Mouse (Mus musculus) hindbrain, embryonic 16.5 days (tissue): ENCODE data around the gene Sp6. TPM values are rescaled to one million over a fixed set of nuclear protein-coding genes. Genes with fewer than 3 reads are reported as not detected.

Source experiments
- ATAC-seq: fragments of 200-750 bp; cut with Nextera tagmentation; 2 replicates; pipeline ENCODE4 v1.8.0; 2017; ENCODE audit warnings: moderate TSS enrichment, moderate library complexity
- H3K27ac ChIP-seq: fragments of 300-500 bp; sonication (generic); 2 replicates; pipeline ENCODE4 v1.5.1; 2014; ENCODE audit warnings: low read depth, mild to moderate bottlenecking, control low read depth, low read length, moderate library complexity
- H3K27me3 ChIP-seq: fragments of 300-500 bp; sonication (generic); replicated peaks from 2 replicates; pipeline ENCODE4 v1.6.1; 2014; ENCODE audit warnings: low read length; ENCODE audit not compliant: control insufficient read depth, insufficient read depth
- H3K36me3 ChIP-seq: fragments of 300-500 bp; sonication (generic); 2 replicates; pipeline ENCODE4 v1.6.1; 2014; ENCODE audit warnings: mild to moderate bottlenecking, low read length, moderate library complexity, mixed read lengths; ENCODE audit not compliant: control insufficient read depth, insufficient read depth
- H3K4me1 ChIP-seq: fragments of 300-500 bp; sonication (generic); 2 replicates; pipeline ENCODE4 v1.6.1; 2014; ENCODE audit warnings: low read depth, low read length; ENCODE audit not compliant: control insufficient read depth, insufficient read depth
- H3K4me2 ChIP-seq: fragments of 300-500 bp; sonication (generic); 2 replicates; pipeline ENCODE4 v1.6.1; 2014; ENCODE audit warnings: mild to moderate bottlenecking, low read length, control low read depth, moderate library complexity
- H3K4me3 ChIP-seq: fragments of 300-500 bp; sonication (generic); 2 replicates; pipeline ENCODE4 v1.5.1; 2014; ENCODE audit warnings: mild to moderate bottlenecking, low read length, control low read depth, moderate library complexity
- H3K9ac ChIP-seq: fragments of 300-500 bp; sonication (generic); 2 replicates; pipeline ENCODE4 v1.6.1; 2014; ENCODE audit warnings: low read depth, mild to moderate bottlenecking, control low read depth, low read length, moderate library complexity
- H3K9me3 ChIP-seq: fragments of 300-500 bp; sonication (generic); 2 replicates; pipeline ENCODE4 v1.6.1; 2014; ENCODE audit warnings: mild to moderate bottlenecking, low read length, moderate library complexity; ENCODE audit not compliant: control insufficient read depth
- WGBS: fragments of 180-500 bp; shearing (Covaris S2); extraction: QIAGEN DNeasy Blood & Tissue Kit; methylation state at CpG from one replicate; pipeline ENCODE4 v1.1.7; 2014; 5-methylcytosine and 5-hydroxymethylcytosine counted together
- polyA plus RNA-seq: library from polyadenylated mRNA; unstranded; fragments of >200 nt; fragmentation: Nextera tagmentation; extraction: Ambion mirVana; gene quantifications from 2 replicates; pipeline ENCODE4 v1.2.1, GENCODE M21; 2015

The Sp6 gene
- polyA plus RNA-seq, 1 experiment from 2014 or later: 0.35 TPM

DNA sequence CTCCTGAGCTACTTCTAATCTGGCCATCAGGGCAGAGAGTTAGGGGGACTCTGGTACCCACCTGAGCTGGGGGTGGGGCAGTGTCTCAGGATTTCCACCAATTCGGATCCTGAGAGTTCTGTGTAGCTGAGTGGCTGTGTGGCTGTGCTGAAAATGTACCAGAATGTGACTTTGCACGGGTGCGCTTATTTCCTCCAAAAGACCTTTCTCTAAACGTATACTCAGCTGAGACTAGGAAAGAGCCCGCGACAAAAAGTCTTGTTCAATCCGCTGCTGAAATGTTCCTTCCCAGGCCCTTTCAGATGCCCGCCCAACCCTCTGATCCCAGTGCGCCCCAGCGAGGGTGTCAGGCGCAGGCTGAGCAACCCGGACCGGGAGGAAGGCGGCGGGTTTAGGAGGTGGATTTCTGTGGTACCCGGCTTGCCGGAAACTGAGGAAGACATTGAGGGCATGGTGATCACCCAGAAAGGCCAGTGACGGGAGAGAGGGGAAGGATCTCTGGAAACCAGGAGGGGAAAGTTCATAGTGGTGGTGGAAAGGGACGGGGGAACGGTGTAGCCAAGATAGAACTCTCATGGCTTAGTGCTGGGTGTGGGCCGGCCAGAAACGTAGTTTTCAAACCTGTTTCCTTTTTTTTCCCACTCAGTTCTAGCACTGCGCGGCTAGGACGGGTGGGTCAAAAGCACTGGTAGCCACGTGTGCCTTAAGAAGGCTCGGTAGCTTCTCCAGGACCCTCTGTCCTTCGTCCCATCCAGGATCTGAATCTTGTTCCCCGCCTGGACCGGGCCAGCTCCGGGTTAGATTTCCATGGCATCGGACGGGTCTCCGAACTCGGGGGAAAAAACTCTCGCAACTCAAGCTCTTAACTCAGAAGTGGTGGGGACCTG lies 4.7 kb downstream of the Sp6 start:
- H3K4me1 ChIP-seq: peaks cover 20% of the 10 kb centered on the region
- H3K4me3 ChIP-seq: peak overlapping the region; percentile 39
- peaks cover 72% of the 10 kb centered on the region for H3K27me3 ChIP-seq
- H3K4me2 ChIP-seq: peak overlapping the region; percentile 57
- ATAC-seq: no peak
- H3K9me3 ChIP-seq: no peaks in the 10 kb centered on the region
- under 1% methylated on average over 36 of the region's 36 CpGs for WGBS
- no peak overlapping the region for H3K9ac ChIP-seq
- H3K27ac ChIP-seq: no peak overlapping the region
- H3K36me3 ChIP-seq: no peaks in the 10 kb centered on the region

GRCm38 (mm10) chr11:97018583-97019344 lies 5.6 kb downstream of the Sp6 start:
- 1% methylated on average over 55 of the region's 68 CpGs for whole genome bisulfite sequencing
- H3K9ac ChIP-seq: peak overlapping the region; percentile 48

GRCm38 (mm10) chr11:97019345-97019708 lies 6.1 kb downstream of the Sp6 start:
- H3K4me2 ChIP-seq: no peak overlapping the region
- peaks cover 20% of the 10 kb centered on the region for H3K4me1 ChIP-seq
- WGBS: 3% methylated on average over 13 of the region's 13 CpGs
- H3K4me3 ChIP-seq: peak overlapping the region; percentile 39
- no peak overlapping the region for H3K9ac ChIP-seq
- ATAC-seq: no peak
- H3K27ac ChIP-seq: no peak overlapping the region
- no peaks in the 10 kb centered on the region for H3K36me3 ChIP-seq
- peaks cover 79% of the 10 kb centered on the region for H3K27me3 ChIP-seq
- no peaks in the 10 kb centered on the region for H3K9me3 ChIP-seq

More at GRCm38 (mm10) chr11:97018583-97019344, 5.6 kb downstream of the Sp6 start:
- Histone ChIP-seq H3K27ac (no peak overlapping the region), H3K36me3 (no peaks in the 10 kb centered on the region), H3K4me2 (peak overlapping the region; percentile 57), H3K9me3 (no peaks in the 10 kb centered on the region), H3K4me1 (peaks cover 20% of the 10 kb centered on the region), H3K27me3 (peaks cover 79% of the 10 kb centered on the region), H3K4me3 (peak overlapping the region; percentile 39)
- no peak for ATAC-seq

GRCm38 (mm10) chr11:97021121-97021765 lies 8.0 kb downstream of the Sp6 start:
- Histone ChIP-seq H3K9ac (no peak overlapping the region), H3K27me3 (peaks cover 78% of the 10 kb centered on the region), H3K4me3 (peak overlapping the region; percentile 56), H3K4me1 (peaks cover 26% of the 10 kb centered on the region), H3K9me3 (no peaks in the 10 kb centered on the region), H3K27ac (no peak overlapping the region), H3K36me3 (no peaks in the 10 kb centered on the region), H3K4me2 (peak overlapping the region; percentile 72)
- ATAC-seq: no peak
- under 1% methylated on average over 27 of the region's 27 CpGs for WGBS

- Histone ChIP-seq H3K9ac (peak overlapping the region; percentile 68), H3K4me1 (peaks cover 26% of the 10 kb centered on the region), H3K4me3 (peak overlapping the region; percentile 56), H3K9me3 (no peaks in the 10 kb centered on the region), H3K27me3 (peaks cover 70% of the 10 kb centered on the region), H3K4me2 (peak overlapping the region; percentile 72), H3K27ac (no peak overlapping the region), H3K36me3 (no peaks in the 10 kb centered on the region)
- peak; percentile 44 for ATAC-seq
- under 1% methylated on average over 49 of the region's 50 CpGs for whole genome bisulfite sequencing
Measured at GRCm38 (mm10) chr11:97021873-97022484, 8.8 kb downstream of the Sp6 start.

DNA sequence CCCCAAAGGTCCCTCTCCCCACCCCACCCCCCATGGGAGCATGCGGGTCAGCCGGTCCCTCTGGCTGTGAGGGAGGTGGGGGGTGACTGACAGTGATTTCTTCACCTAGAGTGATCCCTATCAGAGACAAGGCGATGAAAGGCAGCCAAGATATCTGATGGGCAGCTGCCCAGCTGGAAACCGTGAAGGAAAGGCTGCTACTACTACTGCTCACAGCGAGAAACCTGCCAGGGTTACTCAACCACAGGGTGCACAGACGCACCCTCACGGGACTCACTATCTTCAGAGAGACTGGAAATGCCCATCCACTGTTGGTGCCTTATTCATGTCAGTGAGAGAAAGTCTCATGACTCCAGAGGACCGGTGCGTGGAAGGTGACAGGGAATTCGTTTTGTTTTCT lies 11.8 kb downstream of the Sp6 start:
- WGBS: 21% methylated on average over 10 of the region's 10 CpGs
- peaks cover 52% of the 10 kb centered on the region for H3K27me3 ChIP-seq
- H3K4me3 ChIP-seq: no peak overlapping the region
- no peak for ATAC-seq
- no peaks in the 10 kb centered on the region for H3K36me3 ChIP-seq
- no peak overlapping the region for H3K9ac ChIP-seq
- H3K4me2 ChIP-seq: no peak overlapping the region
- H3K4me1 ChIP-seq: peaks cover 19% of the 10 kb centered on the region; the same call in 1 of the 2 replicates
- no peaks in the 10 kb centered on the region for H3K9me3 ChIP-seq
- H3K27ac ChIP-seq: no peak overlapping the region

DNA sequence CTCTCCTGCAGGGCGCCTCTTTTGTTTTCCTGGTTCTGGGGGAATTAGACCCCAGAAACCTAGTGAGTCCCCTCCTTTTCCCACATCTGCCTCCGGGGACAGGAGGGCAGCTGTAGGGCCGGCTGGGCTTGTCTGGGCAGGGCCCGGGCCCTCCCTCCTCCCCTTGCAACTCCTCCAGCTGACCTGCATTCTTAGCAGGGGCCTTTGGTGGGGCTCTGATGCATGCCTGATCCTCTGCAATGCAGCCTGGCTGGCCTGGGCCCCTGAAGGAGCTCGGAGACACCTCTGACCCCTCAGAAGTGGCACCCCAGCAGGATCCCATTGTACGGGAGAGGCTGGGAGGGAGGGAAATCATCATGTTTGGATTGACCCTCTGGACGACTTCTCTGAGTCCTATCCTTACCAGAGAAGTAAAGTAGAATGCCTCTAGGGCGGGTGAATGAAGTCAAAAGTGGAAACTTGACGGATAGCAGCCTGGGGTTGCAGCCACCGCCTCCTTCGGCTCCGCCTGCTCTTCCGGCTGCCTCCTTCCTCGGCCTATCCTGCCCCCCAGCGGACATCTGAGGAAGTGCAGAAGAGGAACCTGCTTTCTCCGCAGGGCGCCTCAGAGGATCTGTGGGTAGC lies 12.6 kb downstream of the Sp6 start:
- no peak overlapping the region for H3K27ac ChIP-seq
- H3K4me3 ChIP-seq: peak overlapping the region; percentile 32
- no peaks in the 10 kb centered on the region for H3K9me3 ChIP-seq
- H3K9ac ChIP-seq: peak overlapping the region; percentile 60
- peak overlapping the region; percentile 59 for H3K4me2 ChIP-seq
- H3K36me3 ChIP-seq: no peaks in the 10 kb centered on the region
- H3K27me3 ChIP-seq: peaks cover 44% of the 10 kb centered on the region
- H3K4me1 ChIP-seq: peaks cover 23% of the 10 kb centered on the region; the same call in 1 of the 2 replicates
- 3% methylated on average over 17 of the region's 17 CpGs for WGBS
- peak; percentile 32; the same call in 1 of the 2 replicates for ATAC-seq

DNA sequence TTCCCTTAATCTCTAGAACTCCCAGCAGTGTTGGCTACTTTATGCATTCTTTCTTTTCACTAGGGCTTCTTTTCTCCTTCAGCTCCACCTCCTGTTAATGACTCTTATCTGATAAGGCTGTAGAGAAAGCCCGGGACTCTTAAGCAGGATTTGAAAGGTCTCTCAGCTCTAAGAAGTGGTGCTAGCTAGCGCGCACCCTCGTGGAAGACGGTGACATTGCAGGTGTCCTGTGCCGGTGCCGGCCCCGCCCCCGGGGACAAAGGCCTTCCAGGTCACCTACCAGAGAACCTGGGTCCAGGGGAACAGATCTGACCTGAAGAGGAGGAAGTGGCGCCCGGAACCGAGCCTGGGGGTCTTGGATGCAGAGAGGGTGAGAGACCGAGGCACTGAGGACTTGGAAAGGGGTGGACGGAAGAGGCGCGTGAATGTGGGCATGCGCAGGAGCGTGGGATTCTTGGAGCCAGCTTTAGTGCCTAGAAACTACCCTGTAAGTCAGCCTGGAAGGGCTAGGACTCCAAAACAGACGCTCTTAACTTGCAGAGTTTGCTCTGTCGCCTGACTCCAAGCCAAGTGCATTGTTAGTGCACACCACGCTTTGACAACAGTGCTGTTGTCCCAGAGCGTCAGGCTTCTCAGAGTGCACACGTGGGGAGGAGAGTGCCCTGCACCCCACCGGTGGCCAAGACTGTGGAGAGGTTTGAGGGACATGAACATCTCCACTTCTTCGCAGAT lies 16.7 kb downstream of the Sp6 start, which contains the start of gene Scrn2:
Gene Scrn2, plus strand, starts transcription at position 253 of the 732 bp plus-strand sequence.
- peak; percentile 89 for ATAC-seq
- WGBS: 1% methylated on average over 25 of the region's 25 CpGs

More for the DNA sequence above, 16.7 kb downstream of the Sp6 start, which contains the start of gene Scrn2:
- Histone ChIP-seq H3K27ac (peak within 1 kb of the TSS; percentile 78), H3K4me2 (peak within 1 kb of the TSS; percentile 68), H3K27me3 (peaks cover 7% of the 10 kb centered on the region), H3K4me3 (peak within 1 kb of the TSS; percentile 60), H3K9ac (peak within 1 kb of the TSS; percentile 80), H3K9me3 (no peaks in the 10 kb centered on the region), H3K4me1 (peaks cover 11% of the 10 kb centered on the region; the same call in 1 of the 2 replicates), H3K36me3 (no peaks in the 10 kb centered on the region)
